Mouse (Mus musculus): ENCODE measurements around the gene Phldb2. TPM values are rescaled to one million over a fixed set of nuclear protein-coding genes. Genes with fewer than 3 reads are reported as not detected.
A peak's percentile ranks its signal among the peaks of the same experiment; 100 is the strongest.

Phldb2 gene
- polyA plus RNA-seq, 1 experiment, result 2.6 TPM

- Histone ChIP-seq H3K27ac (replicated peaks; ENCODE audit: low read depth, low read length) (no peak overlapping the region), H3K4me3 (ENCODE audit: insufficient read depth, low read depth, low read length) (no peak overlapping the region), H3K4me1 (ENCODE audit: control insufficient read depth, insufficient read depth, insufficient read length, low read length) (no peaks in the 10 kb centered on the region; the same call in 1 of the 2 replicates)
Observed at GRCm38 (mm10) chr16:45964777-45965176, 11.4 kb upstream of the Phldb2 start.

DNA sequence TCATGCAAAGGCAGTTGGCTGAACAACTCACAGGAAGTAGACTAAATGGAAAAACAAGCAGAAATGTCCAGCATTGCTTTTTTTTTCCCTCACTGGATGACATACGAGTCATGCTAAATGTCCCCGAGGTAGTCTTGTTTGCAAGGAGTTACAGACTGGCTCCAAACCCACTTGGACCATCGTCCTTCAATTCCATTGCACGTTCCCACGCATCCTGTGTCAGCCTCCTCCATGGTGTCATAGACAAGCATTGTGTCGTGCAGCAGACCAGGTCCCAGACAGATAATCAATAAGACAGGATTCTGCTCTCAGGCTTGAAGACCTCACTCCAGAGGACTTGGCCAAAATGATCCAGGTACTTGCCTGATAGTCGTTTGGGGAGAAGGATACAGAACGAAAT, 10.4 kb upstream of the Phldb2 start:
- H3K4me3 ChIP-seq (ENCODE audit: insufficient read depth, low read depth, low read length), result no peak overlapping the region
- H3K4me1 ChIP-seq (ENCODE audit: control insufficient read depth, insufficient read depth, insufficient read length, low read length), result no peaks in the 10 kb centered on the region; the same call in 1 of the 2 replicates
- no peak overlapping the region for H3K27ac ChIP-seq (replicated peaks; ENCODE audit: low read depth, low read length)

GRCm38 (mm10) chr16:45963088-45963487, 9.7 kb upstream of the Phldb2 start:
- Histone ChIP-seq H3K27ac (replicated peaks; ENCODE audit: low read depth, low read length) (0 out of 2 replicates have a peak overlapping the region, but pooled peaks have one; percentile 15), H3K4me1 (ENCODE audit: control insufficient read depth, insufficient read depth, insufficient read length, low read length) (no peaks in the 10 kb centered on the region; the same call in 1 of the 2 replicates), H3K4me3 (ENCODE audit: insufficient read depth, low read depth, low read length) (no peak overlapping the region)

DNA sequence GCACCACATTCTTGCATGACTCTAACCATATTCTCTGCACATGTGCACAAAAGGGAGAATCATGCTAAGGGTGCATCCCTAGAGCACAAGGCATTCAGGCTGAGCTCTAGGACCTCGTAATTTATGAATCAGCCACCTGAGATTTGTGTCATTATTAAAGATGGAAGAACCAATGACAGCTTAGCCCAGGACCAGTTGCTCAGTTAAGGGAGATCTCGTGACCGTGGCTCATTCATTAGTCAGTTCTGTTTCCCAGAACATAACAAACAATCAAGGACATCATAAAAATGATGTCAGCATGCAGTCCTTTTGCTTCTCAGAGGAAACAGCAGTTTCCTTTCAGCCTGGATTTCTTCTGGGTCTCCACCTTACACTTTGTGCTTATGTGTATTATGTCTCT, 7.6 kb upstream of the Phldb2 start:
- Histone ChIP-seq H3K4me3 (ENCODE audit: insufficient read depth, low read depth, low read length) (no peak overlapping the region), H3K27ac (replicated peaks; ENCODE audit: low read depth, low read length) (no peak overlapping the region), H3K4me1 (ENCODE audit: control insufficient read depth, insufficient read depth, insufficient read length, low read length) (no peaks in the 10 kb centered on the region; the same call in 1 of the 2 replicates)

DNA sequence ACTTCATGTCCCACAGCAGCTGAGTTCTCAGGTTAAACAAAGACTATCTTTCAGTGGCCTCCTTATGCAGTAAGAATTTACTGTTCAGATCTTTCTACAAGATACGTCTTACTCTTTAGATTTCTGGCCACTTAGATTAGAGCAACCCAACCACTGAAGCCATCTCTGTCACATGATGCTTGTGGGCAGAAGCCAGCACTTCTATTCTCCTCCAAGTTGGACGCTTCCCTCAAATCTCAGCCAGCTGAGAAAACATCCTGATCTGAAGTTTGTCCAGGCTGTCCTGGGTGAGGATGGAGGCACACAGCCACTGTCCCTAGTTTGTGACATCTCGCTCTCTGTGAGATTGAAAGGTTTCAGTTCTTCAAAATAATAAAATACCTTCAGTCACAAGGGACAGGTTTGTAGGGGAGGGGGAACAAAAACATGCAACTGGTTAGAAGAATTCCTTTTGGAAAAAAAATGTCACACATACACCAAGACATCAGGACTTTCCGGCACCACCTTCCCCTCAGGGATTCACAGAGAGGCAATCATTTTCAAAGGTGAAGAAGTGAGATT, 3.1 kb upstream of the Phldb2 start:
- Histone ChIP-seq H3K27ac (replicated peaks; ENCODE audit: low read depth, low read length) (no peak overlapping the region), H3K4me3 (ENCODE audit: insufficient read depth, low read depth, low read length) (no peak overlapping the region), H3K4me1 (ENCODE audit: control insufficient read depth, insufficient read depth, insufficient read length, low read length) (no peaks in the 10 kb centered on the region)

- Histone ChIP-seq H3K27ac (replicated peaks; ENCODE audit: low read depth, low read length) (no peak overlapping the region), H3K4me3 (ENCODE audit: insufficient read depth, low read depth, low read length) (no peak overlapping the region)
Observed at GRCm38 (mm10) chr16:45952501-45952900, 897 bp downstream of the Phldb2 start.

GRCm38 (mm10) chr16:45952035-45952434, 1.4 kb downstream of the Phldb2 start:
- Histone ChIP-seq H3K4me1 (ENCODE audit: control insufficient read depth, insufficient read depth, insufficient read length, low read length) (no peaks in the 10 kb centered on the region), H3K4me3 (ENCODE audit: insufficient read depth, low read depth, low read length) (no peak overlapping the region), H3K27ac (replicated peaks; ENCODE audit: low read depth, low read length) (no peak overlapping the region)

More at GRCm38 (mm10) chr16:45952501-45952900, 897 bp downstream of the Phldb2 start:
- H3K4me1 ChIP-seq (ENCODE audit: control insufficient read depth, insufficient read depth, insufficient read length, low read length), result no peaks in the 10 kb centered on the region

GRCm38 (mm10) chr16:45946335-45946734, 7.1 kb downstream of the Phldb2 start:
- Histone ChIP-seq H3K4me1 (ENCODE audit: control insufficient read depth, insufficient read depth, insufficient read length, low read length) (peaks cover 3% of the 10 kb centered on the region; the same call in 1 of the 2 replicates), H3K27ac (replicated peaks; ENCODE audit: low read depth, low read length) (no peak overlapping the region), H3K4me3 (ENCODE audit: insufficient read depth, low read depth, low read length) (no peak overlapping the region)

DNA sequence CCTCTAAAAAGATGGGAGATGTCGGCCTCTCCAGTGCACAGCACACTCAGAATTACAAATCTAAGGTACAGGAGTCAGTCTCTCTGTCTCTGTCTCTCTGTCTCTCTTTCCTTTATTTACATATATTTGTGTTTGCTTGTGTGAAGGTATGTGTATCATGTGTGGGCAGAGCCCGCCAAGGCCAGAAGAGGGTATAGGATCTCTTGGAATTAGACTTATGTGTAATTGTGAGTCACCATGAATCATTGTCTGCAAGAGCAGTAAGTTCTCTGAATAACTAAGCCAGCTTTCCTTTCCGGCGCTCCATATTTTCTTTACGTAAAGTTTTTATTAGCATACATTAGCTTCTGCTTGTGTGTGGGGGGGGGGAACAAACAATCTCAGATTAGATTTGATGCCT, 7.7 kb downstream of the Phldb2 start:
- Histone ChIP-seq H3K4me3 (ENCODE audit: insufficient read depth, low read depth, low read length) (no peak overlapping the region), H3K27ac (replicated peaks; ENCODE audit: low read depth, low read length) (no peak overlapping the region), H3K4me1 (ENCODE audit: control insufficient read depth, insufficient read depth, insufficient read length, low read length) (peaks cover 3% of the 10 kb centered on the region; the same call in 1 of the 2 replicates)

DNA sequence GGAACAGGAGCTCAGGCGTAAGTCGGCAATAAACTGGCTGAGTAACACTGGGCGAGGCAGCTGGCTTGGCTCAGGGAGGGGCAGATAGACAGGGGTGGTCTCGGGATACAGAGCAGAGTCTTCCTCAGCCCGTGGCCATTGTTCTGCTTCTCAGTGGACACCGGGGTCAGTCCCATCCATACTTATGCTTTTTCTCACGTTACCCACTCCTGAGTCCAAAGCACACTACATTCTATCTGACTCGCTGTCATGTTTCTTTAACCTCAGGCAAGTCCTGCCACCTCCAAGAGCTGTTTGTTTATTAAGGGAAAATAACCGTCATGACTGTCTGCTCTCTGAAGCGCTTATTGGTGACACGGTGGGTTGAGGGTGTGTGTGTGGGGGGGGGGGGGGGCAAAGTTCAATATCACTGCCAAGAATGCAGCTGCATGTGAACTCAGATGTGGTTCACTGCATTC, 8.2 kb downstream of the Phldb2 start:
- no peak overlapping the region for H3K27ac ChIP-seq (replicated peaks; ENCODE audit: low read depth, low read length)
- H3K4me1 ChIP-seq (ENCODE audit: control insufficient read depth, insufficient read depth, insufficient read length, low read length), result peaks cover 3% of the 10 kb centered on the region; the same call in 1 of the 2 replicates

GRCm38 (mm10) chr16:45942169-45942891, 11.1 kb downstream of the Phldb2 start:
- Histone ChIP-seq H3K4me1 (ENCODE audit: control insufficient read depth, insufficient read depth, insufficient read length, low read length) (peaks cover 3% of the 10 kb centered on the region; the same call in 1 of the 2 replicates), H3K4me3 (ENCODE audit: insufficient read depth, low read depth, low read length) (no peak overlapping the region), H3K27ac (replicated peaks; ENCODE audit: low read depth, low read length) (peak overlapping the region; percentile 39; the same call in 1 of the 2 replicates)

More for the DNA sequence above, 8.2 kb downstream of the Phldb2 start:
- no peak overlapping the region for H3K4me3 ChIP-seq (ENCODE audit: insufficient read depth, low read depth, low read length)

GRCm38 (mm10) chr16:45940701-45941100, 12.7 kb downstream of the Phldb2 start:
- peaks cover 3% of the 10 kb centered on the region; the same call in 1 of the 2 replicates for H3K4me1 ChIP-seq (ENCODE audit: control insufficient read depth, insufficient read depth, insufficient read length, low read length)
- no peak overlapping the region for H3K4me3 ChIP-seq (ENCODE audit: insufficient read depth, low read depth, low read length)
- H3K27ac ChIP-seq (replicated peaks; ENCODE audit: low read depth, low read length), result no peak overlapping the region

DNA sequence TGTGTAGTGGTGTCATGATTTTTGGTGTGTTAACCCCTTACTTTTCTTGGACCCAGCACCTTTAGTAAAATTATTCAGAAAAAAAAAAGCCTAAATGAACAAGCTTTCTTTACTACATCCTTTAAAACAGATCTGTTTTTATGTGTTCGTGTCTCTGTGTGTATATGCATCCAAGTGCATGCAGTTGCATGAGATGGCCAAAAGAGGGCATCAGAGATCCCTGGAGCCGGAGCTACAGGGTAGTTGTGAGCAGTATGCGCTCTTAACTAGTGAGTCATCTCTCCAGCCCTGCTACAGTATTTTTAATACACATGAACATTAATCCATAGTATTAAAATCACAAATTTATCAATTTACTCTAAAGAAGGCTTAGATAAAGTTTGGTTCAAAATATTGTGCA, 14.0 kb downstream of the Phldb2 start:
- H3K27ac ChIP-seq (replicated peaks; ENCODE audit: low read depth, low read length), result no peak overlapping the region
- no peak overlapping the region for H3K4me3 ChIP-seq (ENCODE audit: insufficient read depth, low read depth, low read length)
- peaks cover 3% of the 10 kb centered on the region; the same call in 1 of the 2 replicates for H3K4me1 ChIP-seq (ENCODE audit: control insufficient read depth, insufficient read depth, insufficient read length, low read length)

GRCm38 (mm10) chr16:45937381-45937780, 16.0 kb downstream of the Phldb2 start:
- Histone ChIP-seq H3K27ac (replicated peaks; ENCODE audit: low read depth, low read length) (no peak overlapping the region), H3K4me1 (ENCODE audit: control insufficient read depth, insufficient read depth, insufficient read length, low read length) (peaks cover 3% of the 10 kb centered on the region; the same call in 1 of the 2 replicates), H3K4me3 (ENCODE audit: insufficient read depth, low read depth, low read length) (no peak overlapping the region)

- Histone ChIP-seq H3K27ac (replicated peaks; ENCODE audit: low read depth, low read length) (no peak overlapping the region), H3K4me3 (ENCODE audit: insufficient read depth, low read depth, low read length) (no peak overlapping the region), H3K4me1 (ENCODE audit: control insufficient read depth, insufficient read depth, insufficient read length, low read length) (no peaks in the 10 kb centered on the region)
Observed at GRCm38 (mm10) chr16:45936521-45936920, 16.9 kb downstream of the Phldb2 start.

All from brown adipose tissue, adult 24 weeks (tissue).